Mouse (Mus musculus) gonadal fat pad, adult 2 months (tissue): ENCODE measurements around the gene Rmnd5b. TPM values are rescaled to one million over a fixed set of nuclear protein-coding genes. Genes with fewer than 3 reads are reported as not detected.

ENCODE experiments used
- DNase-seq: peaks from one replicate; pipeline ENCODE4 v3.0.0-alpha.2; 2012; ENCODE audit warnings: low read depth
- polyA plus RNA-seq: library from polyadenylated mRNA; depleted of rRNA; stranded (reverse); fragments of >200 nt; gene quantifications from 2 replicates; pipeline ENCODE4 v1.2.3, GENCODE M21; 2012; rRNA removed

Gene Rmnd5b
- polyA plus RNA-seq, 1 experiment = 88.8 TPM

DNA sequence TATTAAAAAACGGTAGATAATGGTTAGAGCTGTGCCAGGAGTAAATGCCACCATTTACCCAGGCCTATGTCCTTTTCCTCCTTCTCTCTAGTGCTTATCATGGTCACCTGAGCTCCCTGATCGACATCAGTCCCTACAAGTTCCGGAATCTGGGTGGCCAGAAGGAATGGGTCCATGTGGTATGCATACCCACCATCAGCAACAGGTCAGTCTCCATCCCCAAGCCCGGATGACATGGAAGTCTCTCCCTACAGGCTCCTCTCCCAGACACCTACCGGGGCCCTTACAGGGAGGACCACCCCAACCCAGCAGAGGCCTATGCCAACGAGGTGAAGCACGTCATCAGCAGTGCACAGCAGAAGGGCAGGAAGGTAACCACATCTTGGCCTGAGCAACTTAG lies 43.8 kb downstream of the Rmnd5b start:
- no peak for DNase-seq

DNA sequence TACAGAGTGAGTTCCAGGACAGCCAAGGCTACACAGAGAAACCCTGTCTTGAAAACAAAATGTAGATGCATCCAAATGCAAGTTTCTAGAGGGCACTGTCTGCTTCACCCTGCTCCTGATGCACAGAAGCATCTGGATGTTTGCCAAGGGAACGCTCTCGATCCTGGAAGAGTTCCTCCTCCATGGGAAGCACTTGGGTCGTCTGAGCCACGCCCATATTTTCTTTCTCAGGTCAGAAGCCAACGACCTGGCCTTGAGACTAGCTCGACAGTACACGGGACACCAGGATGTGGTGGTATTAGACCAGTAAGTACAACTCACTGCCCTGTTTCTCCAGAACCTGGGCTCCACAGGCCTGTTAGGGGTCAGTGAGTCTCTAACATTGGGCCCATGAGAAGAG lies 44.5 kb downstream of the Rmnd5b start:
- no peak for DNase-seq

DNA sequence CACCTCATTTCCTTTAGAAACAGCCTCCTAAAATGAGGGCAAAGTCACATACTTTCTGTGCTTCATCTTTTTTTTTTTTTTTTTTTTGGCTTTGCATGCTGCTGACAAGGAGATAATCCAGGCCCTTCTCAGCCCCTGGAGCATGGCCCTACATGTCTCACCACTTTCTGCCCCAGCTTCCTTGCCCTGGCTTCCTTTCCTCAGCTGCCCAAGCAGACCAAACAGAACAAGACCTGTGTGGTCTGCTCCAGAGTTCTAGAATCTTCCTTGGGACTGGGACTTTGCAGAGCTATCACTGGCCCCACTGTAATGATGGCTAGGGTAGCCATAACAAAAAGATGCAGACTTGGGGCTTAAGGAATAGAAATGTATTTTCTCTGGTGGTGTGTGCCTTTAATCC lies 45.7 kb downstream of the Rmnd5b start:
- DNase-seq = no peak

DNA sequence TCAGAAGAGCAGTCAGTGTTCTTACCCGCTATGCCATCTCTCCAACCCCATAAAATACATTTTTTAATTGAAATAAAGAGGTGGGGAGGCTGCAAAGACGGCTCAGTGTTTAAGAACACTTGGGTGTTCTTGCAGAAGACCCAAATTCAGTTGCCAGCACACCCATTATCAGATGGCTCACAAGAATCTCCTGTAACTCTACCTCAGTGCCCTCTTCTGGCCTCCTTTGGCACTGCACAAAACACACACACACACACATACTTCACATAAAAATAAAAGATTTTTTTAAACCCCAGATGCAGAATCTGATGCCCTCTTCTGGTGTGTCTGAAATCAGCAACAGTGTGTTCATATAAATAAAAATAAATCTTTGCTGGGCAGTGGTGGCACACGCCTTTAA lies 46.9 kb downstream of the Rmnd5b start:
- DNase-seq = no peak

- no peak for DNase-seq
These were observed 48.6 kb downstream of the Rmnd5b start for GRCm38 (mm10) chr11:51587059-51587458.

DNA sequence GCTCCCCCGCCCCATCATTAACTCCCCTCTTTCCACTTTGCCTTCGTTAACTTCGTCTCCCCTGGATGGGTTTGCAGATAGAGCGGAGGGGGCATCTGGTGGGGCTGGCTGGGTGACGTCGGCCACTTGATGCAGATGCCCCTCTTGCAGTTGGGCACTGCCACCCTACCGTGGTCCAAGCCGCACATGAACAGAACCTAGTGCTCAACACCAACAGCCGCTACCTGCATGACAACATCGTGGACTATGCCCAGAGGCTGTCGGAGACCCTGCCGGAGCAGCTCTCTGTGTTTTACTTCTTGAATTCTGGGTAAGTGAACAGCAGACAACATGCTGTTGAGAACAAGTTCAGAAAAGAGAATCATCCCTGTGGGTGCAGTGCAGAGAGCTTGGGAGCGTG lies 49.3 kb downstream of the Rmnd5b start:
- DNase-seq = no peak

DNA sequence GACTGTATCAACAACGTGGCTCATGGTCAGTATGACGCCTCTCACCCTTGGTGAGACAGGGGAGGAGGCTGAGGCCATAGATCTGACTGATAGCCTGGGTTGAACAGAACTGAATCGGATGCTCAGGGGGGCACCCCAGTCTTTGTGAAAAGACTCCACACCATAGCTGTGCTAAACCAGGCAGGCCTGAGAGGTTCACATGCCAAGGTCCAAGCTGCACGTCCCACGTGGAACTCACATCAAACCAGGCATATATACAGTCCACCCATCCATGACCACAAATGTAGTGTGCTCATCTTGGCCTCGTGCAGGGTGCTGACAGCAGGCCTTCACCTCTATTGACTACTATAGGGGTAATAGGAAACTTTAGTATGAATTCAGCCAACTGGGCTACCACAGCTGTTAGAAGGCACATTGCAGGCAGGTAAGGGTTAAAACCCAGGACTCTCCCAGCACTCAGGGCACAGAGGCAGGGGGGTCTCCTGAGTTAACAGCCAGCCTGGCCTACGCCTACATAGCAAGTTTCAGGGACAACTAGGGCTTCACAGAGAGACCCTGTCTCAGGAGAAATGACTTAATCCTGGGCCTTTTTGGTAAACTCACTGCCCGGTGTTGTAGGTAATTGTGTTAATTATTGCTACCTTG lies 50.0 kb downstream of the Rmnd5b start:
- DNase-seq = no peak

DNA sequence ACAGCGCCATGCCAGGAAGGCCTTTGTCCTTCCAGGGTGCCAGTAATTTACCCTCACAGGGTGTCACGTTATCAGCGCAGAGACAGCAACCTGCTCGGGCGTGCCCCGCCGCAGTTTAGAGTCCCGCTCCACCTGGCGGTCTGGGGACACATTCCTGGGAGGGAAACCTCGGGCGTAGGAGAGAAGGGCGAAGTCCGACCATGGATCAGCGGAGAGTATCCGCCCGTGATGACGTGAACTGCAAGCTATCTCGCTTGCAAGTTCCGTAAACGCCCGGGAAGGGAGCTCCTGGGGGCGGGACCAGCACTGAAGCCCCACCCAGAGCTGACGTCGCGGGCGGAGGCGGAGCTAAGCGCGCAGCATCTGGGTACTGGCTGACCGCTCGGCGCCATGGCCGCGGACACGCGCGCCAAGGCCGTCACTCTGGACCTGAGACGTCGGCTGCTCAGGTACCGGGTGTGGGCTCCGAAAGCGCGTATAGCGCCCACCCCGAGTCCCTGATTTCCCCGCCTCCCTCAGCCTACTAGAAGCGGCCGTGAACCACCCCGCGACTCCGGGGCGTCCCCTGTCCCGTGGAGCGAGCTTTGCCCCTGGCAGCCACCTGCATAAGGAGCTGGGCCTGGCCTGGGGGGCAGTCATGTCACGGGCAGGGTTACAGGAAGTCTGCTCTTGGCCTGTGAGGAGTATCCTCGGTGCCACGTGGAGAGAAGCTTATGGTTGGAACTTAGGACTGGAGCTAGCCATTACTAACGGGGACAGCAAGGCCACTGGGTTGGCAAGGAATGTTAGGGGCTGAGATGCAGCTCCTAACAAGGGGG lies 51.1 kb downstream of the Rmnd5b start, which contains the start of gene Phykpl:
Phykpl (plus strand) TSS at position 327 of the 818 bp plus-strand sequence.
- peak; percentile 86 for DNase-seq

DNA sequence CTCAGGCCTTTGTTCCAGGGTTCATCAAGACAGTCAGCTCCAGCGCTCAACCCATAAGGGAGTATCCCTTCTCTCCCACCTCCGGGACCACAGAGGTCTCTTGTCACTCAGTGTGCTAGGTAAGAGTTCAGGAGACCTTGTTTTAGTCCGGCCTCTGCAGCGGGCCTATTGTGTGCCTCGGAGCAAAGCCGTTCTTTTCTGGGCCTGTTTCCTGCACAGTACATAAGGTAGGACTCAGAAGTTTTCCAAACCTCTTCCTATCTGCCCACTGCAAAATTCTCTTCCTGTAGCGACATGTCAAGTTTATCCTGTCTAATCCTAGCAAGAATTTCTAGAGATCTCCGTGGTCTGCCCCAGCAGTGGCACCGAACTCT lies 51.7 kb downstream of the Rmnd5b start:
- peak; percentile 72 for DNase-seq

GRCm38 (mm10) chr11:51582713-51583112 lies 53.0 kb downstream of the Rmnd5b start:
- DNase-seq = no peak

DNA sequence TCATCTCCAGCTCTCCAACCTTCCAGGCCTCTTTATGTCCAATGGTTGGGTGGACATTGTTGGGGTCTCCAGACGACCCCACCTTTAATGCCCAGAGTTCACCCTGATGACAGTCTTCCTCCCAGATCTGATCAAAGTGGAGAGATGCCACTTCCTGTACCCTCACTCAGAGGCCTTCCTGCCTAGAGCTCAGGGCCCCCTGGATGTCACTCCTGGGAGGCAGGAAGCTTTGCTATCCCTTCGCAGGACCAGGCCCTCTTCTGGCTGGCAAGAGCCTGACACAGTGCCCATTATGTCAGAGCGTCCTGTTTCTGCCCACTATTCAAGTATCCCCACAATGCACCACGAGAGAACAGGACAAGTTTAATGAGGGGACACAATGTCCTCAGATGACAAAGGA lies 56.7 kb downstream of the Rmnd5b start:
- no peak for DNase-seq

DNA sequence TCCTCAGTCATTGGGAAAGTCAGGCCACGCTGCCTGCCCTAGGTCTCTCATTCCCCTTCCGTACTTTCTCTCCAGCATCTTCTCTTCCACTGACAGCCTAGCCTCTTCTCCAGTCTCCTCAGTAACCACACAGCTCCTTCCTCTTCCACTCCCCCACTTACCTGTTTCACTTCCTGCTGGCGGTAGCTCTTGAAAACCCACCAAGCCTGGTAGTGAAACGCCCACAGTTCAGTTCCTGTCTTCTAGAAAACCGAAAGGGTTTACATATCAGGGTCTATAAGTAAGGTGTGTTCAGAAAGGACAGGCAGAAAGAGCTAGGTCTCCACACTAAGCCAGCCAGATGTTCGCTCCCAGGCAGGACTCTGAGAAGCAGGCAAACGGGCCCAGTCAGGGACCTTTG lies 58.1 kb downstream of the Rmnd5b start:
- DNase-seq = no peak

- DNase-seq = no peak
These were observed 59.2 kb downstream of the Rmnd5b start for GRCm38 (mm10) chr11:51576454-51576853.

Other genes starting within 250 kb of the Rmnd5b start
- gene Phykpl, start 51.1 kb downstream of the Rmnd5b start, polyA plus RNA-seq = 25.6 and 28.9 TPM in 2 replicates
- 113 and 206 TPM in 2 replicates for gene Hnrnpab, start 29.0 kb downstream of the Rmnd5b start, polyA plus RNA-seq
- gene Nhp2, start 16.2 kb downstream of the Rmnd5b start, polyA plus RNA-seq = 55.5 and 66.5 TPM in 2 replicates
- 25.4 and 25.7 TPM in 2 replicates for gene N4bp3, start 14.9 kb upstream of the Rmnd5b start, polyA plus RNA-seq
- 27.3 and 30.4 TPM in 2 replicates for gene D930048N14Rik, start 15.1 kb upstream of the Rmnd5b start, polyA plus RNA-seq
- 24.3 and 28.6 TPM in 2 replicates for gene 0610009B22Rik, start 53.0 kb upstream of the Rmnd5b start, polyA plus RNA-seq
- 12.9 and 19.1 TPM in 2 replicates for gene Sec24a, start 127.7 kb upstream of the Rmnd5b start, polyA plus RNA-seq
- 40.5 and 42.1 TPM in 2 replicates for gene Sar1b, start 127.8 kb upstream of the Rmnd5b start, polyA plus RNA-seq
- 13.3 and 17.3 TPM in 2 replicates for gene Jade2, start 221.8 kb upstream of the Rmnd5b start, polyA plus RNA-seq